Mouse (Mus musculus) liver, adult 2 months (tissue): Measurements from ENCODE around the gene Zdhhc8. TPM values are rescaled to one million over a fixed set of nuclear protein-coding genes. Genes with fewer than 3 reads are reported as not detected.

Experiments used
- DNase-seq: peaks from one replicate; pipeline ENCODE4 v3.0.0-alpha.2; 2011; ENCODE audit warnings: low read depth, low spot score; ENCODE audit errors: extremely low read depth
- H3K27ac ChIP-seq: fragments of 200-500 bp; replicated peaks from 2 replicates; pipeline ENCODE4 v1.5.1; 2012; ENCODE audit warnings: low read depth, mild to moderate bottlenecking, control low read depth, inconsistent platforms, low read length; ENCODE audit not compliant: insufficient read depth
- H3K27me3 ChIP-seq: fragments of 200-500 bp; 2 replicates; pipeline ENCODE4 v1.6.1; 2012; ENCODE audit warnings: mild to moderate bottlenecking, moderate library complexity, low read length, inconsistent platforms; ENCODE audit not compliant: control insufficient read depth, insufficient read depth
- H3K36me3 ChIP-seq: fragments of 200-500 bp; 2 replicates; pipeline ENCODE4 v1.6.1; 2012; ENCODE audit warnings: low read length, inconsistent platforms; ENCODE audit not compliant: control insufficient read depth, insufficient read depth
- H3K4me1 ChIP-seq: fragments of 200-500 bp; 2 replicates; pipeline ENCODE4 v1.6.1; 2011; ENCODE audit warnings: low read length; ENCODE audit not compliant: control insufficient read depth, insufficient read depth
- H3K4me3 ChIP-seq: fragments of 200-500 bp; 2 replicates; pipeline ENCODE4 v1.5.1; 2011; ENCODE audit warnings: low read depth, mild to moderate bottlenecking, control low read depth, low read length, moderate library complexity; ENCODE audit not compliant: insufficient read depth
- H3K79me2 ChIP-seq: fragments of 200-500 bp; 2 replicates; pipeline ENCODE4 v1.6.1; 2012; ENCODE audit warnings: inconsistent platforms, mild to moderate bottlenecking, low read length, moderate library complexity; ENCODE audit not compliant: control insufficient read depth, insufficient read depth
- H3K9ac ChIP-seq: fragments of 200-500 bp; 2 replicates; pipeline ENCODE4 v1.6.1; 2012; ENCODE audit warnings: low read depth, mild to moderate bottlenecking, control low read depth, inconsistent platforms, low read length
- CTCF ChIP-seq: fragments of 200-500 bp; IDR thresholded peaks from 2 replicates; pipeline ENCODE4 v1.5.1; 2011; ENCODE audit warnings: low read depth, low read length, control low read depth
- POLR2A ChIP-seq: fragments of 200-500 bp; IDR thresholded peaks from 2 replicates; pipeline ENCODE4 v1.6.1; 2011; ENCODE audit warnings: low read length, control low read depth; ENCODE audit not compliant: insufficient read depth; ENCODE audit errors: extremely low read depth
- WGBS: fragments of 180-500 bp; shearing (Covaris S2); methylation state at CpG from one replicate; pipeline ENCODE4 v1.1.7; 2018; 5-methylcytosine and 5-hydroxymethylcytosine counted together
- polyA plus RNA-seq: library from polyadenylated mRNA; depleted of rRNA; stranded (reverse); fragments of >200 nt; gene quantifications from 2 replicates; pipeline ENCODE4 v1.2.3, GENCODE M21; 2012
- total RNA-seq: library from RNA; depleted of rRNA; stranded (reverse); fragments of >200 nt; gene quantifications from 2 replicates; pipeline ENCODE4 v1.2.3, GENCODE M21; 2014

The Zdhhc8 gene
- total and polyA plus RNA-seq, 2 experiments = 1.2 to 12.3 TPM

DNA sequence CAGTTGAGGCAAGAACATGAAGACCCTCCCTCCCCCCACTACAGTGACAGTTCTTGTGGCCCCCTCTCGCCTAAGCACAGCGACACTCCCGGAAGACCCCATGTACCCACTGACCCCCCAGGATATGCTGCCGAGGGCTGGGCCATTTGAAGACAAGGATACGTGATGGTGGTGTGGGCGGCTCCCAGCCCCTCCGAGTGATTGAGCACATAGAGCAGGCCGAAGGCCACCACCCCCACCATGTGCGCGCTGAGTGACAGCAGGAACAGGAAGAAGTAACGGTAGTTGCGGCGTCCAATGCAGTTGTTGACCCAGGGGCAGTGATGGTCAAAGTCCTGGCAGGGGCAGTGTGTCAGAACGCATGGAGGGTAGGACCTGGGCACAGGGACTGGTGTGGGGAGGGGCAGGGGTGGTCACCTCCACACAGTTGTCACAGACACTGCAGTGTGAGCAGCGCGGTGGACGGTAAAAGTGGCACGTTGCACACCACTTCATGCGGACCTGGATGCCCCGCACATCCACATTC, 7.0 kb downstream of the Zdhhc8 start:
- Histone ChIP-seq H3K36me3 (no peaks in the 10 kb centered on the region), H3K4me1 (no peaks in the 10 kb centered on the region), H3K27me3 (no peaks in the 10 kb centered on the region), H3K79me2 (no peaks in the 10 kb centered on the region), H3K27ac (no peak overlapping the region), H3K9ac (no peak overlapping the region), H3K4me3 (no peak overlapping the region)
- DNase-seq = no peak
- WGBS = 94% methylated on average over 20 of the region's 20 CpGs
- TF ChIP-seq POLR2A (no peak), CTCF (no peak)

DNA sequence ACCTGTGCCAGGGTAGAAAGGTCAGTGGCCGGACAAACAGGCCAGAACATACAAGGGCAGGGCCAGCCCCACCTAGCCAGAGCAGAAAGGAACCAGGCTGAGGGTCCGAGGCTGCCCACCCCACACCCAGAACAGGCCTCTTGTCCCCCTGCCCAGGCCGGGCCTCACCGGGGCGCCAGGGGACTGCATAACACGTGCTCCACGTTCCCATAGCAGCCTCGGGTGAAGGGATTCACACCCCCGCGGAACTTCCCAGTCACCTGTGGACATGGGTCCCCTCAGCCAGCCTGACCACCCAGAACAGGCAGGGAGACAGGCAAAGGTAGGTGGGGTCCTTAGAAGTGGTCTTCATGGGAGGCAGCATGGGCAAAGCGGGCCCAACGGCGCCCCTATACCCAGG, 7.7 kb downstream of the Zdhhc8 start:
- H3K27me3 ChIP-seq = no peaks in the 10 kb centered on the region
- no peaks in the 10 kb centered on the region for H3K4me1 ChIP-seq
- H3K79me2 ChIP-seq = no peaks in the 10 kb centered on the region
- no peaks in the 10 kb centered on the region for H3K36me3 ChIP-seq
- no peak for TF ChIP-seq CTCF
- no peak for TF ChIP-seq POLR2A
- H3K27ac ChIP-seq = no peak overlapping the region
- no peak for DNase-seq
- H3K4me3 ChIP-seq = no peak overlapping the region
- 92% methylated on average over 13 of the region's 13 CpGs for WGBS
- H3K9ac ChIP-seq = no peak overlapping the region

DNA sequence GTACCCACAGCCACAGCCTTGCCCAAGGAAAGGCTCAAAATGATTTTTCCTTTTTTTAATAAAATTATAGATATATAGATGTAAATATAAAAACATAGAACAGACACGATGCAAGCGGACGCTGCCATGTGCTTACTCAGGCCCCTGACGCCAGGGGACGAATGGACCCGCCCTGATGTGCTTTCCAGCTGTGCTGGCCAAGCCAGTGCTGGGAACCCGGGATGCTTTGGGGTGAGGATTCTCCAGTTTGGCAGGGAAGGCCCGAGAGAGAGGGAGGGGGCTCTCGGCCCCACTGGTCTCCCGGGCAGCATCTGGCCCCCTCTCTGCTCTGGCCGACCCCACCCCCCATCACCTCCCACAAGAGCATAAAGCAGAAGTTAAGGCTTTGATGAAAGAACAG, 12.7 kb downstream of the Zdhhc8 start:
- Histone ChIP-seq H3K27me3 (no peaks in the 10 kb centered on the region), H3K9ac (no peak overlapping the region), H3K36me3 (no peaks in the 10 kb centered on the region), H3K79me2 (no peaks in the 10 kb centered on the region), H3K4me1 (no peaks in the 10 kb centered on the region), H3K27ac (no peak overlapping the region), H3K4me3 (no peak overlapping the region)
- no peak for DNase-seq
- WGBS = 89% methylated on average over 11 of the region's 11 CpGs
- TF ChIP-seq CTCF = no peak
- TF ChIP-seq POLR2A = no peak

DNA sequence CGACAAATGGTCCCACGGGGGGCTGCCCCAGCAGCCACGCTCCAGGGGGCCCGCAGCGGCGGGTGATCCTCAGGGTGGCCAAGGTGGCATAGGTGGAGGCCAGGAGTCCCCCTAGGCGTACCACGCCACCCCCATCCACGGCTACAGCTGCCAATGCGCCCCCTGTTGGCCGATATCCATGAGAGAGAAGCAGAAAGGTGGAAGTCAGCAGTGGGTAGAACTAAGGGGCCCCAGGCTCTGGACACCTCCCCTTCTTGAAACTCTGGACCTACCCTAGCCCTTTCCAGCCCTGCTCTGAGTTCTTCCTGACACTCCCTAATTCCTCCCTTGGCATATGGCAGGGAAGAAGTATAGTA, 13.4 kb downstream of the Zdhhc8 start:
- Histone ChIP-seq H3K79me2 (no peaks in the 10 kb centered on the region), H3K27ac (no peak overlapping the region), H3K4me1 (no peaks in the 10 kb centered on the region), H3K9ac (no peak overlapping the region), H3K36me3 (no peaks in the 10 kb centered on the region), H3K4me3 (no peak overlapping the region), H3K27me3 (no peaks in the 10 kb centered on the region)
- WGBS = 73% methylated on average over 11 of the region's 11 CpGs
- TF ChIP-seq POLR2A (no peak), CTCF (0 out of 2 replicates have a peak, but pooled peaks have one; percentile 9)
- no peak for DNase-seq

DNA sequence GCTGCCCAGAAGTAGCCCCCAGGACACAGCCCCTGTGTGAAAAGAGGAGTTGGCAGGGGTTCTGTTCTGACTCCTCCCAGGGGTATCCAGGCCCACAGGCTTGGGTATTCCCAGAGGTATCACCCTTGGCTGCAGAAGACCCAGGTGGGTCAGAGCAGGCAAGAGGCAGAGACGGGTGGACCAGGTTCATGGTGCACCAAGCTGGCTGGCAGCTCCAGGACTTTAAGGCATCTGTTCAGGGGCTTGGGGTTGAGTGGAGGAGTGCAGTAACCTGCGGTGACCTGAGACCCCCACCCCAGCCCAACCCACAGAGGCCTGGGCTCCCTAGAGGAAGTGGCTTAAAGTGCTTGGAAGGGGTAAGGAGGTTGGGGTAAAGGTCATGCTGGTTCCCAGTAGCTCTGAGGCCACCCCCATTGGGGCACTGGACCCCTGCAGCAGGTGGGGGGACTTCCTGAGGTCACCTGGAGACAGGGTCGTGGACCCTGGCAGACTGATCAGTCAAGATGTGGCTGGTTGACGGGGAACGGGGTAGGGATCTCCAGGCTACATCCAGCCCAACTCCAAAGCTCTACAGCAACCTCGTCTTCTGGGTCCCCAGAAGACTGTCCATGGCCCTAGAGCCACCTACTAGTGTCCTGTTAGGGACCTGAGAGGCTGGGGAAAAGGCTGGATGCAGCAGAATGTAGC, 13.9 kb downstream of the Zdhhc8 start:
- no peaks in the 10 kb centered on the region for H3K79me2 ChIP-seq
- H3K27ac ChIP-seq = no peak overlapping the region
- DNase-seq = no peak
- no peak overlapping the region for H3K4me3 ChIP-seq
- no peak for TF ChIP-seq POLR2A
- TF ChIP-seq CTCF = no peak
- no peaks in the 10 kb centered on the region for H3K36me3 ChIP-seq
- WGBS = 90% methylated on average over 6 of the region's 6 CpGs
- H3K4me1 ChIP-seq = no peaks in the 10 kb centered on the region
- no peaks in the 10 kb centered on the region for H3K27me3 ChIP-seq
- no peak overlapping the region for H3K9ac ChIP-seq

DNA sequence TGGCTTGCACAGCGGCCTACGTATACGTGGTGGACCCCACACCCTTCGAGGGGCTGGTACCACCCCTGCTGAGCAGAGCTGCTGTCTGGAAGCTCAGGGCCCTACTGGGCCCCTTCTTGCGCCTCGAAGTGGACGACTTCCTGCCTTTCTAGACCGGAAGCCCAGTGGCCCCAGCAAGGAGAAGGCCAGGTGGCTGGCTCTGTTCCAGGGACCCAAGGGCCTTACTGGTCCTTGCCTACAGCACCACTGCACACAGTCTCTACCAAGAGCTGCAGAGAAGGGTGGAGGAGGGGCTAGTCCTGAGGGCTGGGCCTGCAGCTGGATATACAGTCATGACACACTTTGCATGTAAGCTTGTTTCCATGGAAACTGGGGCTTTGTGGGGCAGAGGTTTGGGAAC, 14.9 kb downstream of the Zdhhc8 start:
- H3K4me1 ChIP-seq = no peaks in the 10 kb centered on the region
- no peaks in the 10 kb centered on the region for H3K79me2 ChIP-seq
- no peak overlapping the region for H3K4me3 ChIP-seq
- H3K9ac ChIP-seq = no peak overlapping the region
- WGBS = 63% methylated on average over 8 of the region's 8 CpGs
- no peak for TF ChIP-seq POLR2A
- TF ChIP-seq CTCF = no peak
- no peaks in the 10 kb centered on the region for H3K36me3 ChIP-seq
- H3K27ac ChIP-seq = no peak overlapping the region
- no peak for DNase-seq
- no peaks in the 10 kb centered on the region for H3K27me3 ChIP-seq
